Mouse (Mus musculus) megakaryocyte, embryonic 14.5 days (primary cell): ENCODE data around the gene Neto2.

ENCODE experiments used
- FLI1 ChIP-seq: IDR thresholded peaks from 2 replicates; pipeline ENCODE4 v1.6.1; 2012; ENCODE audit warnings: low read length, inconsistent platforms, mixed read lengths
- GATA1 ChIP-seq: IDR thresholded peaks from 3 replicates; pipeline ENCODE4 v1.6.1; 2012; ENCODE audit warnings: mixed read lengths, low read length, inconsistent platforms, borderline replicate concordance

DNA sequence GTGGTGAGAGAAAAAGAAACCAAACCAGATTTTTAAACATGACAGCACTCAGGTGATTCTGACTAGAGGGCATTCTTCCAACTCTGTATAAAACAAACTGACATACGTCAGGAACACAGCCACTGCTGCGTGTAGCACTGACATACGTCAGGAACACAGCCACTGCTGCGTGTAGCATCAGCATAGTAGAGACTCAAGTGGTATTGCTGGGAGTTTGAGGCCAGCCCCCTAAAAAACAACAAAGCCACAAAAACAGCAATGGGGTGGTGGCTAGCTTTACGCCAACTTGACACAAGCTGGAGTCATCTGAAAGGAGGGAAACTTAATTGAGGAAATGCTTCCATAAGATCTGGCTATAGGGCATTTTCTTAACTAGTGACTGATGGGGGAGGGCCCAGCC lies 77.5 kb downstream of the Neto2 start:
- TF ChIP-seq GATA1 (no peak), FLI1 (no peak)
